Mouse (Mus musculus): Measurements from ENCODE around the gene Atxn2. TPM values are rescaled to one million over a fixed set of nuclear protein-coding genes. Genes with fewer than 3 reads are reported as not detected.
A peak's percentile ranks its signal among the peaks of the same experiment; 100 is the strongest.

The Atxn2 gene
- polyA plus RNA-seq, 1 experiment from 2014 or later = 42.0 TPM

DNA sequence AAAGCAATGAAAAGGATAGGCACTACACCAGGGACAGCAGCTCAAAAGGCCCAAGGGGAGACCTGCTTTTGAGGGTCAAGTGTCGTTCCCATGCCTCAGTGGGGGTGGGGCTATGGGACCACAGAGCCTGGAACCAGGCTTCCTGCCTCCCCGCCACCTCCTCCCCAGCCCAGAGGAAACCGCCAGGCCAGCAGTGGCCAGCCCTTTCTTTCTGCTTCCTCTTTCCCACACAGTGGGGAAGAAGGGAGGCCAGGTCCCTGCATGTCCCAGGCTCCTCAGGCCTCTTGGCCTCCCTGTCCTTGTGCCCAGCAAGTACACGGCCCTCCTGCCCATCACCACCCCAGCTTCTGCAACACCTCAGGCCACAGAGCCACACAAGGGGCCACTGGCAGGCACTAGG is 113.0 kb downstream of the Atxn2 start:
- no peak overlapping the region for H3K4me3 ChIP-seq
- no peak for DNase-seq (ENCODE audit: low spot score)
- H3K36me3 ChIP-seq = peaks cover 77% of the 10 kb centered on the region
- H3K27me3 ChIP-seq (ENCODE audit: insufficient read depth, poor library complexity, severe bottlenecking) = peaks cover 27% of the 10 kb centered on the region
- H3K4me1 ChIP-seq (replicated peaks) = peaks cover 39% of the 10 kb centered on the region
- peak overlapping the region; percentile 78 for H3K27ac ChIP-seq
- H3K9me3 ChIP-seq = no peaks in the 10 kb centered on the region
- 54% methylated on average over 4 of the region's 4 CpGs for WGBS

DNA sequence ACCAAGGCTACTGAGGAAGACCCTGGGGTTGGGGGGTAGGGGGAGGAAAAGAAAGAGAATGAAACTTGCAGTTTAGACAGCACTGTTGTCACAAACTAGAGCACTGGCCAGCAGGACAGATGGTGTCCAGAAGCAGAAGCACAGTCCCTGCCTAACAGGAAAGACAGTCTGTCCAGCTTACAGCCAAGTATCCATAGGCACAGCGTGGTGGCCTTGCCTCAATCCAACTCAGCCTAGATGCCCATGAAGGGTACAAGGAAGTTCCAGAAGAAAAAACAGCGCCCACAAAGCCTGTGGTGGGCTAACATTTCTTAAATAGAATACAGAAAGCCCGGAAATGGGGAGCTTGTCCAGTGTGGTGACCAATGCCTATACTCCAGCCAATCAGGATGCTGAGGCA is 114.5 kb downstream of the Atxn2 start:
- H3K27me3 ChIP-seq (ENCODE audit: insufficient read depth, poor library complexity, severe bottlenecking) = peaks cover 42% of the 10 kb centered on the region
- WGBS = 93% methylated on average over 3 of the region's 3 CpGs
- no peaks in the 10 kb centered on the region for H3K9me3 ChIP-seq
- H3K27ac ChIP-seq = no peak overlapping the region
- no peak for DNase-seq (ENCODE audit: low spot score)
- H3K4me1 ChIP-seq (replicated peaks) = peaks cover 45% of the 10 kb centered on the region
- H3K4me3 ChIP-seq = no peak overlapping the region
- peaks cover 62% of the 10 kb centered on the region for H3K36me3 ChIP-seq

DNA sequence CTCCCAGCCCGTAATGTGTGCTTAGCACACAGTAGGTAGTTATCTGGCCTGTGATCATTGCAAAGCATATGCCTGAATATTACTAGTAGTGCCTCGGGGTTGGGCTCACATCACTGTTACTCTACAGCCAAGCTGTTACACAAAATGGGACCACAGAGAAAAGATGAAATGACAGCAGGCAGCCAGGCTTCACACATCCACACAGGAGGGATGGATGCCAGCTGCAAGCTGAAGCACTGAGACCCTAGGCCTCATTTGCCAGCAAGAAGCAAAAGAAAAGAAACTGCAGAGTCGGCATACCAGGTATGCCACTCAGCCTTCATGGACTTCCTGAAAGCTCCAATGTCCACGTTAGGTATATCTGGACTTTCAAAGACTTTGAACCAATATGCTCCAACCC is 116.7 kb downstream of the Atxn2 start:
- Histone ChIP-seq H3K36me3 (peaks cover 49% of the 10 kb centered on the region), H3K27ac (no peak overlapping the region), H3K4me1 (replicated peaks) (peaks cover 44% of the 10 kb centered on the region), H3K27me3 (ENCODE audit: insufficient read depth, poor library complexity, severe bottlenecking) (peaks cover 61% of the 10 kb centered on the region), H3K9me3 (no peaks in the 10 kb centered on the region), H3K4me3 (peak overlapping the region; percentile 59)
- 81% methylated on average over 4 of the region's 4 CpGs for WGBS
- no peak for DNase-seq (ENCODE audit: low spot score)

DNA sequence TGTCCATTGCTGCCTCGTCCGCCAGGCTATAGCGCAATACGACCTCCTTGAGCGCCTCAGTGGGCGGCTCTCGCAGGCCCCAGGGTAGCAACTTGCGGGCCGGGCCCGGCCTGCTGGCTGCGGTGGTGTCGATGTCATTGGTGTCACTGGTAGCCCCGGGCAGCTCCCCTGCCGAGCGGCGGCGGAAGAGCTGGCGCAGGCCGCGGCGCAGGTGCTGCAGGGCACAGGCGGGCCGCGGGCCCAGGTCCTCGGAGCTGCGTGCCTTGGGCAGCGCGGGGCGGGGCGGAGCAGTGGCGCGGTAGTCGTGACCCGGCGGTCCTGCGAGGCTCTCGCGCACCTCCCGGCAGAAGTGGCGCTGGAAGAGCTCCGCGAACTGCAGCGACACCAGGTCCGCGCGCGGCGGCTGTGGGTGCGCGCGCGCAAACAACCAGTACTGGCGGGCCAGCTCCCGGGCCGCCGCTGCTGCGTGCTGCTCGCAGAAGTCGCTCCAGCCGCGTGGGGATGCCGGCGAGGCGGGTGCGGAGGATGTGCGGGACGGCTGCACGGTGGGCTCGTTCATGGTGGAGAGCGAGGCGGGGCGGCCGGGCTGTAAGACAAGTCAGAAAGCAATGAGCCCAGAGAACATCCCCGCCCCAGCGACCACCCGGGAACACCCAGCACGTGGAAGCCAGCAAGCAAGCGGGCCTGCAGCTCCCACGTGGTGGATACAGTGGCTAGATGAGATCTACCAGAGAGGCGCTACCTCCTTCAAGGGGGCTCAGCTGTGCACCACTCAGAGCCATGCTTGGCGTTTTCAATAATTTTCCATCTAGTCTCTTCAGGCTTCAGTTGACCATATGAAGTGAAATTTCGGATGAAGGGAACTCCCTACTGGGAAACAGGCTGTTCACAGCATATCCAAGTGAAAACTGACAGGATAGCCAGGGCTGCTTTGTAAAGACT is 117.6 kb downstream of the Atxn2 start:
- Histone ChIP-seq H3K4me1 (replicated peaks) (peaks cover 45% of the 10 kb centered on the region), H3K27me3 (ENCODE audit: insufficient read depth, poor library complexity, severe bottlenecking) (peaks cover 67% of the 10 kb centered on the region), H3K36me3 (peaks cover 40% of the 10 kb centered on the region), H3K4me3 (peak overlapping the region; percentile 59), H3K27ac (peak overlapping the region; percentile 31), H3K9me3 (no peaks in the 10 kb centered on the region)
- WGBS = 6% methylated on average over 81 of the region's 82 CpGs
- peak; percentile 51 for DNase-seq (ENCODE audit: low spot score)

DNA sequence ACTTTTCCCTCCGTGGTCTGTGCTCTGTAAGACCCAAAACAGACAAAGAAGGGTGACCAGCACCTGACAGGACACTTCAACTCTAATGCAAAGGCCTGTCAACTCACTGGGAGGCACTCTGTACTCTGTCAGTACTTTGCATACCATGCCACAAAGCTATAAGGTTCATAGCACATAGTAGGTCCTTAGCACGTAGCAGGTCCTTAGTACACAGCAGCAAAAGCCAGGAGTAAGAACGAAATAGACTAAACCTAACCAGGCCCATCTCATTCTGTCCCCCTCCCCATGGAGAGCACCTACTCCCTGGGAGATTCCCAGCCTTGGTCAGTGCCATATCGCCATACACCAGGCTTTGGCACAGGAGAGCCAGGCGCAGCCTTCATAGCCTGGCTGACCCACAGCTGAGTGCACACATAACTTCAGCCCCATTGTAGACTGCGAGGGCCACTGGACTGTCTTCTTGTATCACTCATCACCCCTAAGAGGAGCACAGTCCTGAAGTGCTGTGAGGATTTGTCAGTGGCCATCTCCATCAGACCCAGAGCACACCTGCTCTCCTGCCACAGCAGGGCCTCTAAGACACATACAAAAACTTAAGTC is 120.0 kb downstream of the Atxn2 start:
- peaks cover 88% of the 10 kb centered on the region for H3K27me3 ChIP-seq (ENCODE audit: insufficient read depth, poor library complexity, severe bottlenecking)
- no peaks in the 10 kb centered on the region for H3K9me3 ChIP-seq
- WGBS = 86% methylated on average over 6 of the region's 6 CpGs
- peaks cover 56% of the 10 kb centered on the region for H3K4me1 ChIP-seq (replicated peaks)
- peaks cover 18% of the 10 kb centered on the region for H3K36me3 ChIP-seq
- H3K27ac ChIP-seq = no peak overlapping the region
- no peak overlapping the region for H3K4me3 ChIP-seq
- no peak for DNase-seq (ENCODE audit: low spot score)

DNA sequence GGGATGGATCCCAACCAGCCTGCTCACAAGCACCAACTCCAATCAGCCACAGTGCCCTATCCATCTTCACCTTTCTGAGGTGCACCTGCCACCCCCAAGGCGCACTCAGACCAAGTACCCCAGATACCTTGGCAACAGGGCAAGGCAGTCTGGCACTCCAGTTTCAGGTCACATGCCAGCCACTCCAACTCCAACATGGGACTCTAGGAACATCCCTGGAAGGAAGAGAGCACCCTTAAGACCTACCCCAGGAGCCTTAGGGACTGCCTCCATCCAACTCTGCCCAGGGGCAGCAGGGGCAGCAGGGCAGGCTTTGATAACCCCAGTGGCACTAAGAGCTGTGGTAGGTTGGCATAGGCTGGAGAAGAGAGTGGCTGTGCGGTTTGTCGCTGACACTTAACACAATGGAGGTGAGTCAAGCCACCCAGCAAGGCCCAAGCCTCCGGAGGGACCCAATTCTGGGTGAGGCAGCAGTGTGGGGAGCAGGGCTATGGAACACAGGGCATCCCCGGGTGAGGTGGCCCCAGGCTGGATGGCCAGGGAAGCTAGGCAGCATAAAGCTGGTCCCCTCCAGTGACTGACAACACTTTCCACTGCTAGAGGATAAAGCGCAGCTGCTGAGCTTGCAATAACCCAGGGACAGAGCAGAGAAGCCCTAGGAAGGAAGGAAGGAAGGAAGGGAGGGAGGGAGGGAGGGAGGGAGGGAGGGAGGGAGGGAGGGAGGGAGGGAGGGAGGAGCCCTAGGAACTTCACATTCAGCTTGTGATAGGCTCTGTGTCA is 121.4 kb downstream of the Atxn2 start:
- H3K27ac ChIP-seq = 0 out of 2 replicates have a peak overlapping the region, but pooled peaks have one; percentile 56
- no peak for DNase-seq (ENCODE audit: low spot score)
- peaks cover 85% of the 10 kb centered on the region for H3K27me3 ChIP-seq (ENCODE audit: insufficient read depth, poor library complexity, severe bottlenecking)
- H3K4me1 ChIP-seq (replicated peaks) = peaks cover 70% of the 10 kb centered on the region
- peak overlapping the region; percentile 78; the same call in 1 of the 2 replicates for H3K4me3 ChIP-seq
- no peaks in the 10 kb centered on the region for H3K9me3 ChIP-seq
- H3K36me3 ChIP-seq = peaks cover 4% of the 10 kb centered on the region
- WGBS = 81% methylated on average over 6 of the region's 6 CpGs

DNA sequence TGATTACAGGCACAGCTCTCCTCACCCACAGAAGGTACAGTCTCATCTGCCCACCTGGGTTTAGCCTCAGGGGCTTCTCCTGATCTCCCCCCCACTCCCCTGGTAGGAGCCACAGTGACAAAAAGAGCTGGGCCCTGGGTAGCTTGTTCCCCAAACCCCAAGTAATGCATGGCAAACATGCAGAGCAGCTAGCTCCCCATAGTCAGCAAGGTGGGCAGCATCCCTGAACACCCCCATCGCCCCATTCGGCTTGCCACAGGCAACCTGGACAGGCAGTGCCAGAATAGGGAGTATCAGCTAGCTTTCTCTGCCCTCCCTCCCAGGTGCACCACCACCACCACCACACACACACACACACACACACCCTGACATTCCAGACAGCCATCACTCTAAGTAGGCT is 122.0 kb downstream of the Atxn2 start:
- no peak for DNase-seq (ENCODE audit: low spot score)
- no peaks in the 10 kb centered on the region for H3K36me3 ChIP-seq
- H3K9me3 ChIP-seq = no peaks in the 10 kb centered on the region
- WGBS = 97% methylated on average over 2 of the region's 2 CpGs
- peak overlapping the region; percentile 78; the same call in 1 of the 2 replicates for H3K4me3 ChIP-seq
- H3K4me1 ChIP-seq (replicated peaks) = peaks cover 74% of the 10 kb centered on the region
- peaks cover 85% of the 10 kb centered on the region for H3K27me3 ChIP-seq (ENCODE audit: insufficient read depth, poor library complexity, severe bottlenecking)
- peak overlapping the region; percentile 54; the same call in 1 of the 2 replicates for H3K27ac ChIP-seq

DNA sequence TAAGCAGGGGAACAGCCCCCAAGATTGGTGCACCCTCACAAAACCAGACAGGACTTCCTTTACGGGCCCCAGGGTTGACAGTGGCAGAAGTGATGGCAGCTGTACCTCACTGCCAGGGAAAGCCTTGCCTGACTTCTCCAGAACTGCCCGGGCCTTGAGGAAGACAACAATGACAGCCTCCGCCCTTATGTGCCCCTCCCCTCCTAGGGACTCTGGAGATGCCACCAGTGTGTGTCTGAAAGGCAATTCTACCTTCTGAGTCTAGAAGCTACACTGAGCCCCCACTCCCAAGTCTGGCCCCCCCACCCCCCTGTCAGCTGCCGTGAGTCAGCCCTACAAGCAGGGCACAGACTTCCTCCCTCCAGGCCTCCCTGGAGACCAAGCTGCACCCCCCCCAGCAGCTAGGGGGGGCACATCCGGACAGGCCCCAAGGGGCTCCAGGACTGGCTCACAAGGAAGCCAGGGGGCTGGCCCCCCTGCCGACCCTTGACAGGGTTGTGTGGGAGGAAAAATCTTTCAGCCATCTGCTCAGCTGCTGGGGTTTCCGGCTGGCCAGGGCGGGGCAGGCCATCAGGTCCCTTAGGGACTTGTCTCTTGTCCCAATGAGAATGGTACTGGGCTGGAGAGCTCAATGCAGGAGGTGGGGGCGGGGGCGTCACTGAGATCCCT is 122.6 kb downstream of the Atxn2 start:
- WGBS = 44% methylated on average over 10 of the region's 10 CpGs
- H3K4me3 ChIP-seq = peak overlapping the region; percentile 78
- no peaks in the 10 kb centered on the region for H3K9me3 ChIP-seq
- no peaks in the 10 kb centered on the region for H3K36me3 ChIP-seq
- H3K27me3 ChIP-seq (ENCODE audit: insufficient read depth, poor library complexity, severe bottlenecking) = peaks cover 85% of the 10 kb centered on the region
- H3K27ac ChIP-seq = peak overlapping the region; percentile 54
- H3K4me1 ChIP-seq (replicated peaks) = peaks cover 74% of the 10 kb centered on the region
- peak; percentile 31 for DNase-seq (ENCODE audit: low spot score)

DNA sequence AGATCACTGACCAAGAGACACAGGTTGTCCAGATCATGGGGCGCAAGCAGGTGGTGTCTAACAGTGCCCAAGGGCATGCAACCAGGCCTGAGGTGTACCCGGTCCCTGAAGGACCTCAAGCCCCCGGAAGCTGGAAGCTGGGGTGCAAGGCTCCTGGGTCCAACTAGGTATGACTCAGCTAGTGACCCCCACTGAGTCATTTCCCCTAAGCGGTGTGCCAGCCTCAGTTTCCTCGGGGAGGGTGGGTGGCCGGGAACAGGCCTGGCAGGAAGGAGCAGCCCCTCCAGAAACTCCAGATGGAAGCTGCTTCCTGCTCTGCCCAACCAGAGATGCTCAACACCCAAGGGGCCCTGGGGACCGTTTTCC is 123.1 kb downstream of the Atxn2 start:
- Histone ChIP-seq H3K27me3 (ENCODE audit: insufficient read depth, poor library complexity, severe bottlenecking) (peaks cover 85% of the 10 kb centered on the region), H3K27ac (peak overlapping the region; percentile 25; the same call in 1 of the 2 replicates), H3K36me3 (no peaks in the 10 kb centered on the region), H3K4me3 (peak overlapping the region; percentile 78), H3K9me3 (no peaks in the 10 kb centered on the region), H3K4me1 (replicated peaks) (peaks cover 74% of the 10 kb centered on the region)
- no peak for DNase-seq (ENCODE audit: low spot score)
- WGBS = 80% methylated on average over 7 of the region's 7 CpGs

DNA sequence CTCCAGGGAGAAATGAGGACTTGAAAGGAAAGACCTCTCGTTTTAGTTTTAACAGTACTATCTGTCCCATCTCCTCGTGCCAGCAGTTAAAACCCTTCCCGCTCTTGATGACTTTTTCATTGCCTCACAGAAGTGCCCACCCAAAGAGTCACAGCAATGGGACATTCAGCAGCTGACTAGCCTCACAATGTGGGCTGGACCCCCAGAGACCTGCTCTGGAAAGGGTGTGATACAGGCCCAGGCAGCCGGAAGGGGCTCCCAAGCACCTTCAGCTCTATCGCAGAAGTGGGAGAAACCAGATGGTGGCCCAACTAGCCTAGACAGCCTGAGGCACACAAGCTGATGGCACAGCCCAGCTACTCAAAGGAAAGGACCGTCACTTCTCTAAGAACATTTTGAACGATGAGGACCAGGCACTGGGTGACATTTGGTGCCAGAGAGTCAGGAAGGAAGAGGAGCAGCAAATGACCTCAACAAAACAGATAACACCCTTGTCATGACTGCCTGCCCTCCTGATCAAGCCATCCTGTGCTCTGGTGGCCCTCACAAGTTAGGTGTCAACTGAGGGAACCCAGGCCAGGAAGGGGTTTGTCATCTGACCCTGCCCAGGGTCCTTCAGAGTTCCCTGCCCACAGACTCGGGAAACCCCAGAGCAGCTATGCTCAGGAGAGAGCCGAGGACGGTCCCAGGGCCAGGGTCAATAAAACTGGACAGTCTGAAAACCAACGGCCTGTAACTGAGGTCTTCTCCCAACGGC is 124.0 kb downstream of the Atxn2 start:
- Histone ChIP-seq H3K9me3 (no peaks in the 10 kb centered on the region), H3K27ac (no peak overlapping the region), H3K27me3 (ENCODE audit: insufficient read depth, poor library complexity, severe bottlenecking) (peaks cover 83% of the 10 kb centered on the region), H3K4me1 (replicated peaks) (peaks cover 70% of the 10 kb centered on the region), H3K4me3 (peak overlapping the region; percentile 78), H3K36me3 (no peaks in the 10 kb centered on the region)
- DNase-seq (ENCODE audit: low spot score) = no peak
- WGBS = 52% methylated on average over 12 of the region's 12 CpGs

DNA sequence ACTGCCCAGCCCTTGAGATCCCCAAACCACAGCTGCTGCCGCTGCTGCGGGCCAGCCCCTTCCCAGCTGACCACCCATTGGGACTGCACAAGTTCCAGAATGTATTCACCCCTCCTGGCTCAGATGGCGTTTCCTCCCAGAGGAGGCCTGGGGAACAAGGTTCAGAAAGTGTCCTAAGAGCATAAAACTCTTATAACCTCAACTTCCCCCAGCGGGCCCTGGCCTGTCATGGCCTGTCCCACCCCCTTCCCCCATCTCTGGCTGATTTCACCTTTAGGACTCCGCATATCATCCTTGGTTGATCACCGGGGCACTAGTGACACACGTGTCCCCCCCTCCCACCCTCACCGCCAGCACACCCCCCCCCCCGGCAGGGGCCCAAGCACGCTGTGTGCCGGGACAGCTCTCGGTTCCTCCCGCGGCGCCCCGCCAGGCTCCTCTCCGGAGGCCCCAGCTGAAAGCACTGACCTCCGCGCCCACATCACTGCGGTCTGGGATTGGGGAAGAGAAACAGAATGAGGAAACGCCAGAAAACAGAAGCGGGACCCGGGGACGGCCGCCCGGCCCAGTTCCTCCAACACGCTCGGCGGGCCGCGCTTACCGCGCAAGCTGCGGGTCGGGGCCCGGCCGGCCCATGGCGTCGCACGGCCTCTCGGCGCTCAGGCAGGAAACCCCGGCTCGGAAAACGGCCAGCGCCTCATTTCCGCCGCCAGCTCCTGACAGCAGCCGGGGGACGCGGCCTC is 125.0 kb downstream of the Atxn2 start:
- H3K36me3 ChIP-seq = no peaks in the 10 kb centered on the region
- peak overlapping the region; percentile 78 for H3K4me3 ChIP-seq
- peaks cover 83% of the 10 kb centered on the region for H3K27me3 ChIP-seq (ENCODE audit: insufficient read depth, poor library complexity, severe bottlenecking)
- DNase-seq (ENCODE audit: low spot score) = peak; percentile 39
- peaks cover 70% of the 10 kb centered on the region for H3K4me1 ChIP-seq (replicated peaks)
- H3K27ac ChIP-seq = peak overlapping the region; percentile 89
- H3K9me3 ChIP-seq = no peaks in the 10 kb centered on the region
- whole genome bisulfite sequencing = under 1% methylated on average over 51 of the region's 51 CpGs
